Mouse (Mus musculus) embryonic facial prominence, embryonic 13.5 days (tissue): ENCODE measurements around the gene Lrrc74b. TPM values are rescaled to one million over a fixed set of nuclear protein-coding genes. Genes with fewer than 3 reads are reported as not detected.

Experiments
- polyA plus RNA-seq: library from polyadenylated mRNA; unstranded; fragments of >200 nt; fragmentation: Nextera tagmentation; extraction: Ambion mirVana; gene quantifications from 2 replicates; pipeline ENCODE4 v1.2.1, GENCODE M21; 2015

Gene Lrrc74b
- polyA plus RNA-seq, 1 experiment from 2014 or later = not detected

Other genes starting within 250 kb of the Lrrc74b start
- 0.45 and 2.2 TPM in 2 replicates for gene Serpind1, start 229.9 kb downstream of the Lrrc74b start, polyA plus RNA-seq
- gene Snap29, start 155.3 kb downstream of the Lrrc74b start, polyA plus RNA-seq = 13.2 and 15.5 TPM in 2 replicates
- 35.5 and 37.9 TPM in 2 replicates for gene Pi4ka, start 154.9 kb downstream of the Lrrc74b start, polyA plus RNA-seq
- 83.3 and 84.3 TPM in 2 replicates for gene Crkl, start 109.3 kb downstream of the Lrrc74b start, polyA plus RNA-seq
- gene Aifm3, start 71.6 kb downstream of the Lrrc74b start, polyA plus RNA-seq = 1.1 and 2.0 TPM in 2 replicates
- 98.5 and 119 TPM in 2 replicates for gene Lztr1, start 52.6 kb downstream of the Lrrc74b start, polyA plus RNA-seq
- gene Thap7, start 30.1 kb downstream of the Lrrc74b start, polyA plus RNA-seq = 72.5 and 75.2 TPM in 2 replicates
- gene P2rx6, start 638 bp upstream of the Lrrc74b start, polyA plus RNA-seq = 0.08 and 0.32 TPM in 2 replicates
- 5.5 and 6.0 TPM in 2 replicates for gene Slc7a4, start 22.0 kb upstream of the Lrrc74b start, polyA plus RNA-seq
- gene Smpd4, start 58.1 kb upstream of the Lrrc74b start, polyA plus RNA-seq = 39.0 and 39.8 TPM in 2 replicates
- 8.7 and 10.4 TPM in 2 replicates for gene Ccdc74a, start 85.2 kb upstream of the Lrrc74b start, polyA plus RNA-seq
- 53.3 and 56.4 TPM in 2 replicates for gene Med15, start 171.6 kb upstream of the Lrrc74b start, polyA plus RNA-seq
- gene Klhl22, start 198.4 kb upstream of the Lrrc74b start, polyA plus RNA-seq = 88.8 and 97.7 TPM in 2 replicates
- gene Scarf2, start 236.0 kb upstream of the Lrrc74b start, polyA plus RNA-seq = 30.9 and 39.0 TPM in 2 replicates